ENCODE assay signal across 1 mouse cellular context in genomic region chr2:84624201-84624600, GRCm38 (mm10).
TF ChIP-seq lines count a peak whose summit lies in the region.

No protein-coding gene starts in this region.

TF ChIP-seq in ES-E14, 5 proteins besides CTCF, POLR2A, EP300 and RAD21:
- no peak for TF ChIP-seq CHD2 (IDR thresholded peaks at IDR 0.05; ENCODE audit: low read depth, low read length)
- TF ChIP-seq MAFK (IDR thresholded peaks at IDR 0.05; ENCODE audit: insufficient read depth, low read depth, low read length) = no peak
- no peak for TF ChIP-seq ZC3H11A (IDR thresholded peaks at IDR 0.05; ENCODE audit: borderline replicate concordance, low read depth, low read length)
- no peak for TF ChIP-seq ZNF384 (IDR thresholded peaks at IDR 0.05; ENCODE audit: low read depth, low read length)
- TF ChIP-seq HCFC1 (IDR thresholded peaks at IDR 0.05; ENCODE audit: borderline replicate concordance, insufficient read depth, low read length) = no peak
